ENCODE assay signal across 16 mouse cellular contexts in genomic region chr2:150181570-150181999, GRCm38 (mm10). TPM values are rescaled to one million over a fixed set of nuclear protein-coding genes. Genes with fewer than 3 reads are reported as not detected.
"Had no signal": no experiment of that assay in that cellular context is flagged by ENCODE, and none has a peak within 500 bp of the region (broad histone marks: within the 10 kb centered on the region; RNA-seq: fewer than 3 reads in every experiment).

TSS of gene Gm14139 (plus strand) at chr2:150181755.

RNA-seq across cellular contexts. Expression of gene Gm14139, which starts in this region (rescaled TPM):
- total RNA-seq: layer of hippocampus, adult 18-20 months; layer of hippocampus, postnatal 36 days; left cerebral cortex, postnatal 25 days; monocyte, adult 5-6 weeks had no signal
- polyA plus RNA-seq: kidney, postnatal 0 days; limb, embryonic 11.5 days; limb, embryonic 15.5 days; liver, embryonic 16.5 days; lung, embryonic 15.5 days; macrophage; midbrain, embryonic 11.5 days; midbrain, embryonic 15.5 days; neural tube, embryonic 13.5 days; stomach, embryonic 14.5 days; thymus, adult 2 months; urinary bladder, adult 2 months had no signal
